Comparison of ENCODE assay signal across 8 mouse cellular contexts in genomic region chr1:195175980-195176931, GRCm38 (mm10). TPM values are rescaled to one million over a fixed set of nuclear protein-coding genes. Genes with fewer than 3 reads are reported as not detected.
DNase-seq lines count a peak whose midpoint lies in the region; ATAC-seq and TF ChIP-seq lines count a peak whose summit lies in the region.

TSS of gene Cr2 (minus strand) at chr1:195176716.

- peak; percentile 97 for ATAC-seq in frontal cortex, adult (ENCODE audit: low TSS enrichment)
- ATAC-seq in hindbrain, embryonic 12.5 days (ENCODE audit: low FRiP score) = peak; percentile 97
- peak; percentile 52 for ATAC-seq in lung, postnatal 0 days

- TF ChIP-seq EP300 in lung, postnatal 0 days (IDR thresholded peaks at IDR 0.05) = no peak

- H3K27ac ChIP-seq in hindbrain, embryonic 12.5 days = no peak within 1 kb of the TSS
- H3K27ac ChIP-seq in lung, postnatal 0 days (ENCODE audit: low read length) = no peak within 1 kb of the TSS

- no peaks in the 10 kb centered on the region for H3K27me3 ChIP-seq in hindbrain, embryonic 12.5 days
- H3K27me3 ChIP-seq in lung, postnatal 0 days (replicated peaks; ENCODE audit: insufficient read depth, low read length) = peaks cover 5% of the 10 kb centered on the region; the same call in 1 of the 2 replicates

- H3K4me2 ChIP-seq in hindbrain, embryonic 12.5 days (replicated peaks) = peak within 1 kb of the TSS; percentile 62
- H3K4me2 ChIP-seq in lung, postnatal 0 days (replicated peaks; ENCODE audit: low read depth, low read length) = peak within 1 kb of the TSS; percentile 28

- H3K4me1 ChIP-seq in hindbrain, embryonic 12.5 days = peaks cover 3% of the 10 kb centered on the region; the same call in 1 of the 2 replicates
- H3K4me1 ChIP-seq in lung, postnatal 0 days (ENCODE audit: insufficient read depth, low read depth, low read length) = no peaks in the 10 kb centered on the region

- peak within 1 kb of the TSS; percentile 27; the same call in 1 of the 2 replicates for H3K9ac ChIP-seq in hindbrain, embryonic 12.5 days
- no peak within 1 kb of the TSS for H3K9ac ChIP-seq in lung, postnatal 0 days (replicated peaks; ENCODE audit: low read depth)

- WGBS in hindbrain, embryonic 12.5 days = 9% methylated on average over 20 of the region's 20 CpGs
- 7% methylated on average over 20 of the region's 20 CpGs for WGBS in lung, postnatal 0 days

- no peaks in the 10 kb centered on the region for H3K9me3 ChIP-seq in hindbrain, embryonic 12.5 days (replicated peaks)
- no peaks in the 10 kb centered on the region for H3K9me3 ChIP-seq in lung, postnatal 0 days (ENCODE audit: low read length)

- DNase-seq in ES-CJ7 (ENCODE audit: low read depth, low spot score) = peak; percentile 93
- peak; percentile 15 for DNase-seq in c-Kit-positive CD71-positive TER-119-positive erythroid progenitor cells, embryonic 14.5 days (ENCODE audit: low spot score)
- DNase-seq in layer of hippocampus, adult 9-11 months = peak; percentile 21
- DNase-seq in lung, postnatal 0 days (ENCODE audit: low spot score) = peak; percentile 38
- peak; percentile 1 for DNase-seq in ovary, postnatal 10 days (ENCODE audit: low spot score)
- peak; percentile 85 for DNase-seq in thymus, postnatal 0 days (ENCODE audit: low spot score)

- H3K36me3 ChIP-seq in hindbrain, embryonic 12.5 days = no peaks in the 10 kb centered on the region
- H3K36me3 ChIP-seq in lung, postnatal 0 days (ENCODE audit: insufficient read depth, low read length) = no peaks in the 10 kb centered on the region

- TF ChIP-seq CTCF in lung, postnatal 0 days (IDR thresholded peaks at IDR 0.05) = peak; percentile 35; the same call in 1 of the 2 replicates

- peak within 1 kb of the TSS; percentile 28 for H3K4me3 ChIP-seq in hindbrain, embryonic 12.5 days
- H3K4me3 ChIP-seq in lung, postnatal 0 days (ENCODE audit: low read depth, low read length) = no peak within 1 kb of the TSS

RNA-seq across cellular contexts. Expression of gene Cr2, which starts in this region (rescaled TPM):
- 0.08 and 0.37 TPM in 2 replicates for polyA plus RNA-seq in hindbrain, embryonic 12.5 days (2016; fragmentation: Nextera tagmentation; extraction: Ambion mirVana)
- polyA plus RNA-seq in lung, postnatal 0 days (2015; fragmentation: Nextera tagmentation; extraction: Ambion mirVana) = 0.23 and 0.30 TPM in 2 replicates
- 0.57 and 0.78 TPM in 2 replicates for polyA plus RNA-seq in thymus, postnatal 0 days (2015; fragmentation: Nextera tagmentation; extraction: Ambion mirVana)

Comparison
In these comparisons a context has a peak if more than half of its experiments do, and no peak if none do; other contexts are left out.
1. Peak in ATAC-seq, H3K4me3 ChIP-seq, H3K9ac ChIP-seq and H3K4me2 ChIP-seq in hindbrain, embryonic 12.5 days; RNA of the gene not detected or under 1 TPM.
2. Peak in DNase-seq, ATAC-seq and H3K4me2 ChIP-seq in lung, postnatal 0 days; RNA of the gene not detected or under 1 TPM.
3. Peak in DNase-seq in thymus, postnatal 0 days; RNA of the gene not detected or under 1 TPM.
4. DNase-seq: peak in every context shown above with its lines; median percentile 93 in ES-CJ7; 85 in thymus, postnatal 0 days; 38 in lung, postnatal 0 days; 21 in layer of hippocampus, adult 9-11 months; 15 in c-Kit-positive CD71-positive TER-119-positive erythroid progenitor cells, embryonic 14.5 days; 1 in ovary, postnatal 10 days.